Mouse (Mus musculus): ENCODE results near the gene Itga1.

DNA sequence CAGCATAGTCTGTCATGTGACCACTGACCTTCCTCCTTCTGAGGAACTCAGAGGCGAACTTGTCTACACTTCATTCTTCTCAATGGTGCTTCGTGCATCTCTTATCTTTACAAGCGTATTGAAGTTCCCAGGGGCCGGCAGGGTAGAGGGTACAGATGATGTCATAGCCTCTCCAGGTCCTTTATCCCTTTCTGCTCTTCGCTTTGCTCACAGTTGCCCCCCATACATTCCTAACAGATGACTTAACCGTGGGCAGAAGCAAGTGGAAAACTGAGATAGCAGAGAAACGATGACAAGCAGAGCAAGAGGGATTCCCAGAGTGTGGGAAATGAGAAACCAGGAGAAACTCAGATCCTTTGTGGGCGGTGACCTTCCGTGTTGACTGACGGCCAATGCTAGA lies 80.4 kb downstream of the Itga1 start:
- TF ChIP-seq CTCF (IDR thresholded peaks at IDR 0.05; ENCODE audit: extremely low read depth, insufficient read length, insufficient replicate concordance, low read depth, low read length) (no peak), POLR2A (IDR thresholded peaks at IDR 0.05; ENCODE audit: low read depth, low read length) (no peak)
